Mouse (Mus musculus): ENCODE data around the gene Ermp1. TPM values are rescaled to one million over a fixed set of nuclear protein-coding genes. Genes with fewer than 3 reads are reported as not detected.
A peak's percentile ranks its signal among the peaks of the same experiment; 100 is the strongest.
"Not testable (repeated sequence)": the region's sequence is repeated elsewhere in the genome, so short reads cannot be mapped to it uniquely, and the experiment has no call there.

The Ermp1 gene
- total RNA-seq, 2 experiments from 2014 or later, result 9.5 to 9.8 TPM

DNA sequence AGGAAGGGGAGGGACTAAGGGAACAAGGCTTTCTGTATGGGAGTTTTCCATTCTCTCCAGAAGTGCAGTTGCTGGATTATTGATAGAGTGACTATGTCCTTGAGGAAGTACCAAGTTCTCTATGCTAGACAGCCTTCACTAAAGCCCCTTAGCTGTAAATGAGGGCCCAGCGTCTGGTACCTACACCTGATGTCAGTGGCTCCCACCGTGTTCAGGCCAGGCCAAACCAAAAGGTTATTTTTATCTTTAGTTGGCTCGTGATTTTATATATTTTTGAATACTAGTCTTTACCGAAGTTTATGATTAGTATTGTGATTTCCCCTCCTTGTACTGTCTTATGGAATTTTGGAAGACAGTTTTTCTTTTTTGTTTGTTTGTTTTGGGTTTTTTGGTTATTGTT, 40.7 kb downstream of the Ermp1 start:
- intact Hi-C loops (cut with DNase I), result no loop called here
- DNase-seq, result no peak

DNA sequence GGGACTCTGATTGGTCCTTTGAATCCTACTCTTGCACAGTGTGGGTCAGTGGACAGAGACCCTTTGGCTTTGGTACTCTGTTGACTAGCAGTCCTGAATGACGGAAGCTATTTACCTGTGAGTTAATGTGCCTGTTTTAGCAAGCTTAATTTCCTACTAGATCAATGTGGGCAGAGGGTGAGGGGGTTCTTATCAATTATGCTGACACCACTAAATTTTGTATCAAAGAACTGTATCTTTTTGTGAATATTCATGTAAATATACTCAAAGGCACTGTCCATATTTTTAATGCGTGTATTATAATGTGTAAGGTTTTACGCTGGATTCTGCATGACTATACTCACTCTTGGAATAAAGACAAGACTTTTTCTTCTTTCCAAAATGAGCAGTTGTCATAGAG, 43.6 kb downstream of the Ermp1 start:
- no peak for DNase-seq
- intact Hi-C loops (cut with DNase I), result no loop called here

DNA sequence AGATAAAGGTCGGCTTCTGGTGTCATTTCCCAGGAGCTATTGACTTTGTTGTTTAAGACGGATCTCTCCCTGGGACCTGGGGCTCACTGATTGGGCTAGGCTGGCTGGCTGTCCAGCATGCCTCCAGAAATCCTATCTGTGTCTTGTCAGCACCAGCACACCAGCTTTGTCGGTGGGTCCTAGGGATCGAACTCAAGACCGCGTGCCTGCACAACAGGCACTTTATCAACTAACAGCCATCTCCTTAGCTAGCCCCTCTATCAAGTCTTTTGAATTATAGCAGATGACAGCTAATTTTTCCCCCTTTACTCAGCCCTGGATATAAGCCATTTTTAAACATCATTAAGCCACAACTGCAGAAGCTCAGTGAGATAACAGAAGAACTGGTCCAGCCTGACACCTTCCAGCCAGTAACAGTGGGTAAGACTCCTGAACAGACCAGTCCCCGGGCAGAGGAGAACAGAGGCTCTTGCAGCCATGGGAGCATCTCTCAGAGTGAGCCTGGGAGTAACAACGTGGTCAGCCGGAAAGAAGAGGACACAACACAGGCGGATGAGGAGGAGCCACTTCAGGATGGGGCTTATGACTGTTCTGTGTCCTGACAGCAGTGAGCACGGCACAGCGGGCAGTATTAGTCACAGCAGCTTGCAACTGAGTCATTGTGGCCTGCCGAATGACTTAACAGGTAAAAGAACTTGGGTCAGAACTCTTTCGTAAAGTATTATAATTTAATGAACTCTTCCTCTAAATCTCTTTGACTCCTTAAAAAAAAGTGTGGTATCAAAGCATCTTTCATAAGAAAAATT, 44.5 kb downstream of the Ermp1 start:
- intact Hi-C loops (cut with DNase I), result no loop called here
- DNase-seq, result no peak

DNA sequence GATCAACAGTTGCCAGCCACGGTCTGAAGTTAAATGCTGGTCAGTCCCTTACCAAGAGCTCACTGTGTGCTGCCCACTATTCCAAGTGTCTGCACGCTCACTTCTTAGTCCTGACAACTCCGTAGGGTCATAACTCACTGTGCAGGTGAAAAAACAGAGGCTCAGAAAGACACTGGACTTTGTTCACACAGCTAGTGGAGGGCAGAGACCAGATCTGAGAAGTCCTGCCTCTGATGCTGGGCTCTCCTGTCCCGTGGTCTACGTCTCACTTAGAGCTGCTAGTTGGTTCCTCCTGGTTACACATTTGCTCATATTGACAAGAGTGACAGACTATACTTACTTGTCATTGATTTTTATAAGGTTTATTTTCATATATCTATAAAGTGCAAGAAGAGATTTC, 49.2 kb downstream of the Ermp1 start:
- no peak for DNase-seq
- intact Hi-C loops (cut with DNase I), result no loop called here

DNA sequence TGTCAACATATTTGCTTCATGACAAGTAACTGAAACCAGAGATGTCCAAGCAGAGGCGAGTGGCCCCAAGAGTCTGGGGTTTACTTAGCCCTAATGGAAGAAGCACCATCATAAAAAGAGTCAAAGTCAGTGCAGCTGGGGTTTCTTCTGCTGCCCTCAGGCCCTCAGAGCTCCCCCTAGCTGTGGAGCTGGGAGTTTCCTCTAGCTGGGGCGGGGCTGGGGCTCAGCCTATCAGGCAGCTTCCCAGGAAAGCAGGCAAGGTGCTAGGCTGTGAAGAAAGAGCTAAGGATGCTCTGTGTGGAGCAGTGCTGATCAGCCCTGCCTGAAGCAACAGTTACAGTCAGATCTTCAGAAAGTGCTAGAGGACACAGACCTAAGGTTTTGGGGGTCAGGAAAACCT, 51.2 kb downstream of the Ermp1 start:
- intact Hi-C loops (cut with DNase I), result no loop called here
- peak in 1 of 2 experiments; percentile 12 for DNase-seq

DNA sequence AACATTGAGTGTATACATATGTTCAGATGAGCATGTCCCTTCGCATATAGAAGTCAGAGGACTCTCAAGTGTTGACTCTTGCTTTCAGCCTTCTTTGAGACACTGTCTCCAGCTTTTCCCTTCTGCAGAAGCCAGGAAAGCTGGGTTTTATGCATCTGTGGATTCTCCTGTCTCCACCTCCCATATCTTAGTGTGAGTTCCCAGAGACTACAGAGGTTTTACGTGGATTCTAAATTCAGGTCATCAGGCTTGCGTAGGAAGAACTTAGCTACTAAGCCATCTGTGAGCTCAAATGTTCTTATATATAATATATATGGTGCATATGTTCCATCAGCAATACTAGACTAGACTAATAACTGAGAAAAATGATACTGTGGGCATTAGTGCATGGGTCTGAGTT, 51.9 kb downstream of the Ermp1 start:
- intact Hi-C loops (cut with DNase I), result no loop called here
- DNase-seq, result no peak

DNA sequence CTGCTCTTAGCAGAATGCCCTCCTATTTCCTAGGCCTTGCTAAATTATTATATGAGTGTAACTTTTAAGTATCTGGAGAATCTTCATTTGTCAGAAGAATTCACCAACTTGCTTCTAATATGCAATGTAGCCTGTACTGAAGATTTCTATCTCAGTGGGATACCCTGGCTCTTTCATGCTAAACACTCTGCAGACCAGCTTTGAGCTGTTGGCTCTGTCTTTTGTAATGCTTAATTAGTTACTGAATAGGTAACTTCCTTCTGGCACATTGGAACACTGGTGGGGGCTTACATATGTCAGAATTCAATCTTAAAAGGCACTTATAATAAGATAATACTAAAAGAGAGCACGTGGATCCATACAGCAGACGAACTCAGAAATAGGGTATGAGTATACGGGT, 54.4 kb downstream of the Ermp1 start:
- DNase-seq; intact Hi-C loops (cut with DNase I): not testable (repeated sequence)

DNA sequence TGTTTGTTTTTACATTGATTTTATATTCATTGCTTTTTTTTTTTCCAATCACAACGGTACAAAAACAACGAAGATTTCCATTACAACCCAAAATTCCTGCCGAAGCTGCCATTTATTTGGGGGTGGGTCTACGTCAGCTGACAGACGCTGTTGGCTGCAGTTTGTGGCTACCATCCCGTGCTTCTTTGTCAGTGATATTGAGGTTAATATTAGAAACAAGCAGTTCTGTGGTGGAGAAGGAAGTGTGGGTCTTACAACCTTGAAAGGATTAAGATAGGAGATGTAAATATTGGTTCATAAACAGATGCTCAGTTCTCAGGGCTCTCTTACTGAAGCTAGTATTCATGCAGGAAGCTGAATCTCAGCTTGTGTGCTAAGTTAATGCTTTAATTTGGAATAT, 64.5 kb downstream of the Ermp1 start:
- intact Hi-C loops (cut with DNase I), result no loop called here
- DNase-seq, result no peak

DNA sequence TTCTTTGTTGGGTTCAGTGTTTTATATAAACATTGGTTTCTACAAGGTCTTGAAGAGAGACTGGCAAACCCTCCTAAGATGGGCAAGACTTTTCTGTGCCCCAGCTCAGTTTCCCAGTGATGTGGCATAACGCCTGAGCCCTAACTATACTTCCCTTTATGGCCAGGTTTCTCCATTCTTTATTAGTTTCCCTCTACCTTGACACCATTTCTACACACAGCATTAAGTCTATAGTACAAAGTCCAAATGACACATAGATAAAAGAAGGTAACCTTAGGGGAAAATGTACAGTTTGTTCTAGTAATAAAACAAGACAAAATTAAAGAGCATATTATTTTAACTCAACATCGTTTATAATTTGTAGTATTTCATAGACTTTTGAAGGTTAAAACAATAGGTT, 65.8 kb downstream of the Ermp1 start:
- intact Hi-C loops (cut with DNase I), result no loop called here
- no peak for DNase-seq

DNA sequence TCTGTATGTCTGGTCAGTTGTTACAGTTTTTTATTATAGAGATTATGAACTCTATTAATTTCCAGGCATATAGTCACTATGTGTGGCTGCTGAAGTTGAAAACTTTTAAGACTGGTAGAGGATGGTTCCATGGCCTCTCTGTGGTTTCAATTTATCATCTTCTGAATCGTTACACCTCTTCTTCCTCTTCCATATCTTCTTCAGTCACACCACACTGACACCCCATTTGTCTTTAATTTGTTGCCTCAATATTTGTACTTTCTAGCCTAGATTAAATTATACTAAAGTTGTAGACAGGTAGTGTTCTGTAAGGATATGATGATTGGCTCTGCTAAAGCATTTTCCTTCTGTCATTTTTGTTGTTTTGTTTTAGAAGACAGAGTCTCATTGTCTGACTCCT, 81.7 kb downstream of the Ermp1 start:
- intact Hi-C loops (cut with DNase I), result no loop called here
- DNase-seq, result no peak

DNA sequence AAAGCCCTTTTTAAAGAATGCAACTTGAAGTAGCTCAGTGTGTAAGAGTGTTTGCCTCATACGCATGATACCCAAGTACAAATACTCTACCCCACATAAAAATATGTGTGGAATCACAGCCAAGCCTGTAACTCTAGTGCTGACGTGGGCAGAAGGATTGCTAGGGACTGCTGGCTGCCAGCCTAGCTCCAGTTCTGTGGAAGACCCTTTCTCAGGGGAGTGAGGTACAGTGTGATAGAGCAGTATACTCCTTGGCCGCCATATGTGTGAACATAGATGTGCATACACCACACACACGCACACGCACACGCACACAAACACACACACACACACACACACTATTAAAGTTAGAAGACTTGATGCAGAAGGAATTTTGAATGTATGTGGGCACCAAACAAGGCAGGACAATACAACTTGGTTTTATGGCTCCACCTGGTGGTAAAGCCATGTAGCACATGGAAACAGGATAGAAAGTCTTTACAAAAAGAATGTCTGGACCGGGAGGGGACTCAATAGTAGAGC, 84.9 kb downstream of the Ermp1 start:
- intact Hi-C loops (cut with DNase I), result loop anchor here (2.0 to 5.0 kb wide), 3 partner anchors 41 to 201 kb away; partner anchors contain the start of gene Ric1
- peak; percentile 50 to 75 for DNase-seq

DNA sequence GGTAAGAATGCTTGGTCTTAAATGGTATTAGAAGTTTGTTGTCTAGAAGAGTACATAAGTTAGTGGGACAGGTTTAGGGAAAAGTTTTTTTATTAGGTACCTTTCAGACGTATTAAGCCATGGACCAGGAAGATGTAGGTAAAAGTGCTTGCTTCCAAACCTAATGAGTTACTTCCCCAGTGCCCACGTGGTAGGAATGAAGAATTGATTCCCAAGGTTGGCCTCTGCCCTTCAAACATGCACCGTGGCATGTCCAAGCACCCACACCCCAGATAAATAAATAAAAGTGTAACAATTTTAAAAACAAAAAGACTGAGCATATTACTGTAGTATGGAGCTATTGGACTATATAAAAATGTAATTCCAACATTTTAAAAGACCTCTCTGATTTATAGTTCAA, 85.6 kb downstream of the Ermp1 start:
- DNase-seq, result no peak
- intact Hi-C loops (cut with DNase I), result loop anchor here (2.0 to 5.0 kb wide), 3 partner anchors 40 to 200 kb away; partner anchors contain the start of gene Ric1

DNA sequence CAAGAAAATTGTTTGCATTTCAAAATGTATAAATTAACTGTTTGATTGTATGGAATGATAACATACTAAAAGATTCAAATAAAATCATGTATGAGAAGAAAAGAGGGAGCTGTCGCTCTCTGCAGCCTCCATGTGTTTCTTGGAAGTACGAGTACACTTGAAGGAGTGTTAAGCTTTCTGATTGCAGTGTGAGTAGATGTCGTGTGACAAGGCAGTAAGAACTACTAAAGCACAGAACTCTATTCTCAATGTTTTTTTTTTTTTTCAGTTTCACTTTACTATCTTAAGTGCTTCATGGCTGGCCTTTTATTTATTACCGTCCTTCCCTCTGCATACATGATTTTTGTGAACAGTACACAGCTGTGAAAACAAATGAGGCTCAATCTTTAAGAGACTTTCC, 86.0 kb downstream of the Ermp1 start:
- DNase-seq, result no peak
- intact Hi-C loops (cut with DNase I), result loop anchor here (2.0 to 5.0 kb wide), 3 partner anchors 39 to 200 kb away; partner anchors contain the start of gene Ric1

Other genes with a start within 250 kb of the Ermp1 start
- gene Pdcd1lg2, start 237.5 kb downstream of the Ermp1 start, total RNA-seq (2021), result not detected
- gene Ric1, start 126.1 kb downstream of the Ermp1 start, total RNA-seq (2021), result 10 to 100 TPM; 27.3 to 30.8 TPM
- gene Mlana, start 49.4 kb upstream of the Ermp1 start, total RNA-seq (2021), result 1 to 10 TPM in 1 of 2 experiments, under 1 TPM in 1; 1.00 to 1.4 TPM
- gene 9930021J03Rik, start 157.6 kb upstream of the Ermp1 start, total RNA-seq (2021), result 10 to 100 TPM; 12.2 to 13.3 TPM
- 10 to 100 TPM; 15.2 to 15.5 TPM for gene Ranbp6, start 164.6 kb upstream of the Ermp1 start, total RNA-seq (2021)